Mouse (Mus musculus) liver, embryonic 14.5 days (tissue): ENCODE measurements at regions not wholly inside any gene's neighbourhood (a gene's known extent, or its start where the extent isn't known, plus 50 kb on each side); places are given as distances from the start of the nearest gene placed in this dataset.

Source experiments
- ATAC-seq: fragments of 200-750 bp; cut with Nextera tagmentation; 2 replicates; pipeline ENCODE4 v1.8.0; 2017; ENCODE audit warnings: moderate number of reproducible peaks, mild to moderate bottlenecking, moderate library complexity; ENCODE audit not compliant: insufficient read depth
- DNase-seq, 3 experiments: peaks; one replicate each; pipeline ENCODE4 v3.0.0-alpha.2; 2012 to 2013; ENCODE audit warnings: low read depth in 3 of 3, low spot score in 3 of 3
- H3K27ac ChIP-seq: fragments of 300-500 bp; sonication (generic); 2 replicates; pipeline ENCODE4 v1.5.1; 2014; ENCODE audit warnings: moderate library complexity, mild to moderate bottlenecking, control low read depth, inconsistent platforms
- H3K27me3 ChIP-seq: fragments of 300-500 bp; sonication (generic); 2 replicates; pipeline ENCODE4 v1.6.1; 2014; ENCODE audit warnings: mild to moderate bottlenecking, low read length, moderate library complexity; ENCODE audit not compliant: control insufficient read depth, insufficient read depth
- H3K36me3 ChIP-seq: fragments of 300-500 bp; sonication (generic); replicated peaks from 2 replicates; pipeline ENCODE4 v1.6.1; 2014; ENCODE audit warnings: low read depth; ENCODE audit not compliant: control insufficient read depth, insufficient read depth
- H3K4me1 ChIP-seq, 2 experiments: fragments of 200-500 bp in 1 of 2; fragments of 300-500 bp in 1 of 2; sonication (generic) in 1 of 2; replicated peaks; 2 replicates each; pipeline ENCODE4 v1.6.1; 2012 to 2014; ENCODE audit warnings: antibody characterized with exemption in 1 of 2, inconsistent platforms in 1 of 2, low read length in 1 of 2; ENCODE audit not compliant: control insufficient read depth in 2 of 2, insufficient read depth in 2 of 2
- H3K4me2 ChIP-seq: fragments of 300-500 bp; sonication (generic); 2 replicates; pipeline ENCODE4 v1.6.1; 2014; ENCODE audit warnings: low read depth, mild to moderate bottlenecking, control low read depth, moderate library complexity
- H3K4me3 ChIP-seq, 2 experiments: fragments of 200-500 bp in 1 of 2; fragments of 300-500 bp in 1 of 2; sonication (generic) in 1 of 2; 2 replicates each; pipeline ENCODE4 v1.5.1; 2012 to 2014; ENCODE audit warnings: low read depth in 2 of 2, low read length in 2 of 2, mild to moderate bottlenecking in 2 of 2, control low read depth in 1 of 2, inconsistent platforms in 1 of 2, moderate library complexity in 1 of 2; ENCODE audit not compliant: insufficient read depth in 1 of 2
- H3K9ac ChIP-seq: fragments of 300-500 bp; sonication (generic); replicated peaks from 2 replicates; pipeline ENCODE4 v1.6.1; 2014; ENCODE audit warnings: mild to moderate bottlenecking, control low read depth, moderate library complexity
- H3K9me3 ChIP-seq: fragments of 300-500 bp; sonication (generic); 2 replicates; pipeline ENCODE4 v1.6.1; 2016; ENCODE audit warnings: low read length, mixed read lengths; ENCODE audit not compliant: control insufficient read depth
- CTCF ChIP-seq: IDR thresholded peaks from 2 replicates; pipeline ENCODE4 v1.5.1; 2016; ENCODE audit warnings: antibody characterized with exemption, low read depth, control low read depth
- EP300 ChIP-seq: IDR thresholded peaks from 2 replicates; pipeline ENCODE4 v1.6.1; 2016; ENCODE audit warnings: antibody characterized with exemption, low read depth
- WGBS: fragments of 180-500 bp; shearing (Covaris S2); extraction: QIAGEN DNeasy Blood & Tissue Kit; methylation state at CpG from one replicate; pipeline ENCODE4 v1.1.7; 2014; ENCODE audit not compliant: insufficient replicate concordance; 5-methylcytosine and 5-hydroxymethylcytosine counted together

GRCm38 (mm10) chr5:102295564-102295963, 185.6 kb upstream of the Arhgap24 start:
- no peak for TF ChIP-seq CTCF
- no peak for TF ChIP-seq EP300
- no peak overlapping the region for H3K4me2 ChIP-seq

GRCm38 (mm10) chr5:102306309-102306708, 174.9 kb upstream of the Arhgap24 start:
- no peaks in the 10 kb centered on the region for H3K9me3 ChIP-seq
- no peak overlapping the region for H3K9ac ChIP-seq
- no peaks in the 10 kb centered on the region for H3K4me1 ChIP-seq
- H3K27ac ChIP-seq, result no peak overlapping the region
- H3K36me3 ChIP-seq, result no peaks in the 10 kb centered on the region
- H3K27me3 ChIP-seq, result no peaks in the 10 kb centered on the region
- H3K4me3 ChIP-seq, result no peak overlapping the region
- DNase-seq (no peak), ATAC-seq (no peak)
- H3K4me2 ChIP-seq, result no peak overlapping the region
- no peak for TF ChIP-seq CTCF
- no peak for TF ChIP-seq EP300

More at GRCm38 (mm10) chr5:102295564-102295963, 185.6 kb upstream of the Arhgap24 start:
- H3K36me3 ChIP-seq, result no peaks in the 10 kb centered on the region
- H3K27me3 ChIP-seq, result no peaks in the 10 kb centered on the region
- no peaks in the 10 kb centered on the region for H3K9me3 ChIP-seq
- H3K4me1 ChIP-seq, result no peaks in the 10 kb centered on the region
- H3K4me3 ChIP-seq, result no peak overlapping the region
- H3K27ac ChIP-seq, result no peak overlapping the region
- H3K9ac ChIP-seq, result no peak overlapping the region
- no peak for ATAC-seq
- no peak for DNase-seq
- WGBS, result 59% methylated on average over 5 of the region's 5 CpGs

GRCm38 (mm10) chr5:102306718-102307117, 174.5 kb upstream of the Arhgap24 start:
- no peak overlapping the region for H3K4me3 ChIP-seq
- ATAC-seq, result no peak
- H3K4me2 ChIP-seq, result no peak overlapping the region
- H3K4me1 ChIP-seq, result no peaks in the 10 kb centered on the region
- 49% methylated on average over 3 of the region's 3 CpGs for WGBS
- H3K36me3 ChIP-seq, result no peaks in the 10 kb centered on the region
- H3K9me3 ChIP-seq, result no peaks in the 10 kb centered on the region
- no peak overlapping the region for H3K27ac ChIP-seq
- DNase-seq, result no peak
- H3K27me3 ChIP-seq, result no peaks in the 10 kb centered on the region
- H3K9ac ChIP-seq, result no peak overlapping the region
- TF ChIP-seq EP300, result no peak
- TF ChIP-seq CTCF, result no peak

GRCm38 (mm10) chr5:102311570-102311969, 169.6 kb upstream of the Arhgap24 start:
- Histone ChIP-seq H3K36me3 (no peaks in the 10 kb centered on the region), H3K27me3 (no peaks in the 10 kb centered on the region), H3K4me3 (no peak overlapping the region), H3K9me3 (no peaks in the 10 kb centered on the region), H3K4me1 (no peaks in the 10 kb centered on the region), H3K4me2 (no peak overlapping the region), H3K27ac (no peak overlapping the region), H3K9ac (no peak overlapping the region)
- DNase-seq (no peak), ATAC-seq (no peak)
- TF ChIP-seq CTCF (no peak), EP300 (no peak)

- no peak for DNase-seq
- no peak for TF ChIP-seq EP300
- TF ChIP-seq CTCF, result no peak
- no peak overlapping the region for H3K4me2 ChIP-seq
Measured at GRCm38 (mm10) chr5:102328197-102328784, 152.9 kb upstream of the Arhgap24 start.

More at GRCm38 (mm10) chr5:102328197-102328784, 152.9 kb upstream of the Arhgap24 start:
- Histone ChIP-seq H3K9me3 (no peaks in the 10 kb centered on the region), H3K27ac (no peak overlapping the region), H3K27me3 (no peaks in the 10 kb centered on the region), H3K36me3 (no peaks in the 10 kb centered on the region), H3K4me1 (no peaks in the 10 kb centered on the region), H3K9ac (no peak overlapping the region), H3K4me3 (no peak overlapping the region)
- 43% methylated on average over 2 of the region's 2 CpGs for whole genome bisulfite sequencing
- ATAC-seq, result no peak
